Mouse (Mus musculus) kidney, embryonic 16.5 days (tissue): ENCODE measurements around the gene Sobp. TPM values are rescaled to one million over a fixed set of nuclear protein-coding genes. Genes with fewer than 3 reads are reported as not detected.

Experiments
- ATAC-seq: fragments of 200-750 bp; cut with Nextera tagmentation; 2 replicates; pipeline ENCODE4 v1.8.0; 2017; ENCODE audit warnings: moderate TSS enrichment; ENCODE audit not compliant: low FRiP score, low TSS enrichment
- H3K27ac ChIP-seq: fragments of 300-500 bp; sonication (generic); 2 replicates; pipeline ENCODE4 v1.5.1; 2014; ENCODE audit warnings: low read length
- H3K27me3 ChIP-seq: fragments of 300-500 bp; sonication (generic); 2 replicates; pipeline ENCODE4 v1.6.1; 2014; ENCODE audit warnings: low read length, control low read depth, mixed read lengths; ENCODE audit not compliant: insufficient read depth
- H3K36me3 ChIP-seq: fragments of 300-500 bp; sonication (generic); 2 replicates; pipeline ENCODE4 v1.6.1; 2014; ENCODE audit warnings: low read length, control low read depth, mixed read lengths; ENCODE audit not compliant: insufficient read depth
- H3K4me1 ChIP-seq: fragments of 300-500 bp; sonication (generic); 2 replicates; pipeline ENCODE4 v1.6.1; 2014; ENCODE audit warnings: low read length, control low read depth, mixed read lengths; ENCODE audit not compliant: insufficient read depth
- H3K4me2 ChIP-seq: fragments of 300-500 bp; sonication (generic); replicated peaks from 2 replicates; pipeline ENCODE4 v1.6.1; 2014; ENCODE audit warnings: low read depth, low read length
- H3K4me3 ChIP-seq: fragments of 300-500 bp; sonication (generic); 2 replicates; pipeline ENCODE4 v1.5.1; 2014; ENCODE audit warnings: mild to moderate bottlenecking, low read length
- H3K9ac ChIP-seq: fragments of 300-500 bp; sonication (generic); replicated peaks from 2 replicates; pipeline ENCODE4 v1.6.1; 2014; ENCODE audit warnings: low read length
- H3K9me3 ChIP-seq: fragments of 300-500 bp; sonication (generic); 2 replicates; pipeline ENCODE4 v1.6.1; 2016; ENCODE audit warnings: low read length, control low read depth
- WGBS: fragments of 180-500 bp; shearing (Covaris S2); extraction: QIAGEN DNeasy Blood & Tissue Kit; methylation state at CpG from one replicate; pipeline ENCODE4 v1.1.7; 2014; 5-methylcytosine and 5-hydroxymethylcytosine counted together
- polyA plus RNA-seq: library from polyadenylated mRNA; unstranded; fragments of >200 nt; fragmentation: Nextera tagmentation; extraction: Ambion mirVana; gene quantifications from 2 replicates; pipeline ENCODE4 v1.2.1, GENCODE M21; 2015

Gene Sobp
- polyA plus RNA-seq, 1 experiment from 2014 or later: 1.1 TPM

- no peak overlapping the region for H3K27ac ChIP-seq
- no peaks in the 10 kb centered on the region for H3K36me3 ChIP-seq
- H3K27me3 ChIP-seq: peaks cover 20% of the 10 kb centered on the region
- H3K4me2 ChIP-seq: no peak overlapping the region
- 0 out of 2 replicates have a peak, but pooled peaks cover 7% of the 10 kb centered on the region for H3K9me3 ChIP-seq
- 42% methylated on average over 5 of the region's 5 CpGs for WGBS
- no peak for ATAC-seq
- peaks cover 1% of the 10 kb centered on the region for H3K4me1 ChIP-seq
- H3K4me3 ChIP-seq: no peak overlapping the region
- H3K9ac ChIP-seq: no peak overlapping the region
These were observed 6.1 kb upstream of the Sobp start for GRCm38 (mm10) chr10:43180313-43180912.

- no peaks in the 10 kb centered on the region for H3K36me3 ChIP-seq
- peak overlapping the region; percentile 53; the same call in 1 of the 2 replicates for H3K27ac ChIP-seq
- H3K9ac ChIP-seq: peak overlapping the region; percentile 68
- H3K4me3 ChIP-seq: peak overlapping the region; percentile 63
- peaks cover 24% of the 10 kb centered on the region for H3K4me1 ChIP-seq
- no peaks in the 10 kb centered on the region for H3K9me3 ChIP-seq
- WGBS: 2% methylated on average over 18 of the region's 18 CpGs
- ATAC-seq: peak; percentile 25; the same call in 1 of the 2 replicates
- H3K27me3 ChIP-seq: peaks cover 42% of the 10 kb centered on the region
- peak overlapping the region; percentile 98 for H3K4me2 ChIP-seq
These were observed 849 bp upstream of the Sobp start for GRCm38 (mm10) chr10:43175156-43175601.

GRCm38 (mm10) chr10:43173828-43174325, 453 bp downstream of the Sobp start:
- Histone ChIP-seq H3K36me3 (no peaks in the 10 kb centered on the region), H3K4me1 (peaks cover 24% of the 10 kb centered on the region), H3K4me2 (peak overlapping the region; percentile 98), H3K4me3 (peak overlapping the region; percentile 63), H3K27me3 (peaks cover 46% of the 10 kb centered on the region), H3K27ac (no peak overlapping the region), H3K9me3 (no peaks in the 10 kb centered on the region), H3K9ac (peak overlapping the region; percentile 68)
- WGBS: under 1% methylated on average over 22 of the region's 38 CpGs
- ATAC-seq: 0 out of 2 replicates have a peak, but pooled peaks have one; percentile 39

- ATAC-seq: peak; percentile 56
- peak overlapping the region; percentile 63 for H3K4me3 ChIP-seq
- H3K9ac ChIP-seq: peak overlapping the region; percentile 68
- H3K36me3 ChIP-seq: no peaks in the 10 kb centered on the region
- no peaks in the 10 kb centered on the region for H3K9me3 ChIP-seq
- H3K4me1 ChIP-seq: peaks cover 24% of the 10 kb centered on the region
- H3K27ac ChIP-seq: no peak overlapping the region
- under 1% methylated on average over 53 of the region's 53 CpGs for WGBS
- peak overlapping the region; percentile 98 for H3K4me2 ChIP-seq
- H3K27me3 ChIP-seq: peaks cover 44% of the 10 kb centered on the region
These were observed 1.0 kb downstream of the Sobp start for GRCm38 (mm10) chr10:43173141-43173827.

- H3K9me3 ChIP-seq: no peaks in the 10 kb centered on the region
- H3K9ac ChIP-seq: peak overlapping the region; percentile 68
- H3K4me3 ChIP-seq: peak overlapping the region; percentile 63
- no peak for ATAC-seq
- H3K36me3 ChIP-seq: no peaks in the 10 kb centered on the region
- WGBS: 4% methylated on average over 8 of the region's 8 CpGs
- no peak overlapping the region for H3K27ac ChIP-seq
- peaks cover 46% of the 10 kb centered on the region for H3K27me3 ChIP-seq
- H3K4me1 ChIP-seq: peaks cover 26% of the 10 kb centered on the region
- peak overlapping the region; percentile 98 for H3K4me2 ChIP-seq
These were observed 1.8 kb downstream of the Sobp start for GRCm38 (mm10) chr10:43172554-43172953.

GRCm38 (mm10) chr10:43172066-43172465, 2.3 kb downstream of the Sobp start:
- no peak for ATAC-seq
- 3% methylated on average over 7 of the region's 7 CpGs for WGBS
- peak overlapping the region; percentile 98 for H3K4me2 ChIP-seq

GRCm38 (mm10) chr10:43171106-43171505, 3.2 kb downstream of the Sobp start:
- Histone ChIP-seq H3K27me3 (peaks cover 43% of the 10 kb centered on the region), H3K27ac (no peak overlapping the region), H3K4me3 (peak overlapping the region; percentile 16), H3K36me3 (no peaks in the 10 kb centered on the region), H3K4me2 (peak overlapping the region; percentile 40), H3K9me3 (peaks cover 2% of the 10 kb centered on the region; the same call in 1 of the 2 replicates), H3K9ac (no peak overlapping the region), H3K4me1 (peaks cover 26% of the 10 kb centered on the region)
- ATAC-seq: peak; percentile 32; the same call in 1 of the 2 replicates
- WGBS: 5% methylated on average over 8 of the region's 8 CpGs

More at GRCm38 (mm10) chr10:43172066-43172465, 2.3 kb downstream of the Sobp start:
- Histone ChIP-seq H3K4me1 (peaks cover 26% of the 10 kb centered on the region), H3K4me3 (peak overlapping the region; percentile 63), H3K27ac (no peak overlapping the region), H3K9me3 (no peaks in the 10 kb centered on the region), H3K36me3 (no peaks in the 10 kb centered on the region), H3K9ac (no peak overlapping the region), H3K27me3 (peaks cover 44% of the 10 kb centered on the region)

GRCm38 (mm10) chr10:43168847-43169246, 5.5 kb downstream of the Sobp start:
- no peaks in the 10 kb centered on the region for H3K36me3 ChIP-seq

GRCm38 (mm10) chr10:43166817-43167216, 7.5 kb downstream of the Sobp start:
- H3K27ac ChIP-seq: no peak overlapping the region
- no peak overlapping the region for H3K4me3 ChIP-seq
- 89% methylated on average over 3 of the region's 3 CpGs for WGBS
- no peak overlapping the region for H3K4me2 ChIP-seq
- peaks cover 11% of the 10 kb centered on the region for H3K4me1 ChIP-seq
- no peak for ATAC-seq
- no peaks in the 10 kb centered on the region for H3K36me3 ChIP-seq
- H3K9me3 ChIP-seq: peaks cover 6% of the 10 kb centered on the region
- peaks cover 22% of the 10 kb centered on the region for H3K27me3 ChIP-seq
- no peak overlapping the region for H3K9ac ChIP-seq

More at GRCm38 (mm10) chr10:43168847-43169246, 5.5 kb downstream of the Sobp start:
- no peak overlapping the region for H3K4me3 ChIP-seq
- 66% methylated on average over 7 of the region's 7 CpGs for WGBS
- no peak overlapping the region for H3K9ac ChIP-seq
- H3K27ac ChIP-seq: no peak overlapping the region
- H3K27me3 ChIP-seq: peaks cover 28% of the 10 kb centered on the region
- ATAC-seq: no peak
- peaks cover 18% of the 10 kb centered on the region for H3K4me1 ChIP-seq
- peaks cover 2% of the 10 kb centered on the region; the same call in 1 of the 2 replicates for H3K9me3 ChIP-seq
- no peak overlapping the region for H3K4me2 ChIP-seq
